Comparison of ENCODE assay signal across 12 mouse cellular contexts in genomic region chr2:151862257-151862810, GRCm38 (mm10). TPM values are rescaled to one million over a fixed set of nuclear protein-coding genes. Genes with fewer than 3 reads are reported as not detected.
DNase-seq lines count a peak whose midpoint lies in the region; ATAC-seq and TF ChIP-seq lines count a peak whose summit lies in the region.
"Had no signal": no experiment of that assay in that cellular context is flagged by ENCODE, and none has a peak within 500 bp of the region (broad histone marks: within the 10 kb centered on the region; RNA-seq: fewer than 3 reads in every experiment).

No protein-coding gene starts in this region.

- 43% methylated on average over 5 of the region's 5 CpGs for WGBS in midbrain, embryonic 14.5 days

- H3K4me1 ChIP-seq in midbrain, embryonic 14.5 days (ENCODE audit: control insufficient read depth, insufficient read depth, low read length): no peaks in the 10 kb centered on the region
- H3K4me1 ChIP-seq: embryonic facial prominence, embryonic 15.5 days had no signal

- no peak overlapping the region for H3K4me2 ChIP-seq in midbrain, embryonic 14.5 days (ENCODE audit: low read length)
- H3K4me2 ChIP-seq: embryonic facial prominence, embryonic 15.5 days had no signal

- H3K9me3 ChIP-seq in midbrain, embryonic 14.5 days (ENCODE audit: control insufficient read depth, low read length): no peaks in the 10 kb centered on the region
- H3K9me3 ChIP-seq: embryonic facial prominence, embryonic 15.5 days had no signal

- H3K9ac ChIP-seq in midbrain, embryonic 14.5 days (replicated peaks; ENCODE audit: low read length): no peak overlapping the region
- H3K9ac ChIP-seq: embryonic facial prominence, embryonic 15.5 days had no signal

- no peak overlapping the region for H3K4me3 ChIP-seq in layer of hippocampus, adult 2 months
- no peak overlapping the region for H3K4me3 ChIP-seq in midbrain, embryonic 14.5 days (replicated peaks; ENCODE audit: low read depth, low read length)
- H3K4me3 ChIP-seq: embryonic facial prominence, embryonic 15.5 days had no signal

- peak; percentile 84 for TF ChIP-seq CTCF in layer of hippocampus, adult 2 months (conservative IDR thresholded peaks at IDR 0.05)

- peak; percentile 59 for DNase-seq in embryo, embryonic 10.5 days (ENCODE audit: low spot score)
- DNase-seq in embryo, embryonic 10 days (ENCODE audit: low spot score): no peak
- no peak for DNase-seq in layer of hippocampus, adult 2 months (ENCODE audit: low spot score in 2 of 2)
- no peak for DNase-seq in layer of hippocampus, adult 18-20 months (ENCODE audit: low spot score in 2 of 2)
- DNase-seq in R1 (ENCODE audit: low read depth, low spot score): peak; percentile 27
- DNase-seq in midbrain, embryonic 14.5 days: peak; percentile 70
- DNase-seq in adrenal gland, adult (ENCODE audit: inconsistent age in 2 of 2, low spot score in 1 of 2): no peak
- DNase-seq in adrenal gland, postnatal 25 days: no peak
- DNase-seq: kidney, adult 11 months had no signal

- H3K36me3 ChIP-seq in midbrain, embryonic 14.5 days (ENCODE audit: control insufficient read depth, insufficient read depth, low read length): no peaks in the 10 kb centered on the region
- H3K36me3 ChIP-seq: embryonic facial prominence, embryonic 15.5 days had no signal

- H3K27me3 ChIP-seq in midbrain, embryonic 14.5 days (ENCODE audit: control insufficient read depth, insufficient read depth, low read length): no peaks in the 10 kb centered on the region
- H3K27me3 ChIP-seq: embryonic facial prominence, embryonic 15.5 days had no signal

- ATAC-seq in midbrain, embryonic 14.5 days (ENCODE audit: low FRiP score, low TSS enrichment): no peak

- H3K27ac ChIP-seq in layer of hippocampus, adult 2 months: no peak overlapping the region
- H3K27ac ChIP-seq in midbrain, embryonic 14.5 days (replicated peaks; ENCODE audit: low read depth, low read length): no peak overlapping the region
- H3K27ac ChIP-seq: embryonic facial prominence, embryonic 15.5 days; macrophage had no signal

RNA-seq across cellular contexts. Expression of gene Rspo4, which starts 19.6 kb away (rescaled TPM):
- not detected for total RNA-seq in layer of hippocampus, adult 2 months (2021)
- not detected for total RNA-seq in layer of hippocampus, adult 18-20 months (2021)
- 0.32 TPM in 2 replicates for polyA plus RNA-seq in midbrain, embryonic 14.5 days (2014; fragmentation: Nextera tagmentation; extraction: Ambion mirVana)
- 0.24 TPM in 1 of 2 replicates, not detected in the other for total RNA-seq in adrenal gland, postnatal 25 days (2021)
- polyA plus RNA-seq: gonadal fat pad, adult 2 months; macrophage had no signal

RNA-seq across cellular contexts. Expression of gene Angpt4, which starts 48.7 kb away (rescaled TPM):
- total RNA-seq in layer of hippocampus, adult 2 months (2021): under 1 TPM in 1 of 2 experiments, not detected in 1; 0.20 TPM
- total RNA-seq in layer of hippocampus, adult 18-20 months (2021): not detected
- 0.17 TPM in 1 of 2 replicates, not detected in the other for polyA plus RNA-seq in midbrain, embryonic 14.5 days (2014; fragmentation: Nextera tagmentation; extraction: Ambion mirVana)
- total RNA-seq in adrenal gland, postnatal 25 days (2021): not detected in 2 replicates
- polyA plus RNA-seq: macrophage had no signal

Comparison
In these comparisons a context has a peak if more than half of its experiments do, and no peak if none do; other contexts are left out.
1. DNase-seq: peak in embryo, embryonic 10.5 days (single experiment), R1 (single experiment) and midbrain, embryonic 14.5 days (single experiment); none in embryo, embryonic 10 days (single experiment), layer of hippocampus, adult 2 months (0 of 2), layer of hippocampus, adult 18-20 months (0 of 2), adrenal gland, adult (0 of 2) and adrenal gland, postnatal 25 days (single experiment).